Mouse (Mus musculus) embryonic facial prominence, embryonic 14.5 days (tissue): ENCODE data around the gene Gm20532. TPM values are rescaled to one million over a fixed set of nuclear protein-coding genes. Genes with fewer than 3 reads are reported as not detected.

Source experiments
- ATAC-seq: fragments of 200-750 bp; cut with Nextera tagmentation; 2 replicates; pipeline ENCODE4 v1.8.0; 2017; ENCODE audit warnings: low read depth, moderate number of reproducible peaks, moderate TSS enrichment
- DNase-seq: peaks from one replicate; pipeline ENCODE4 v3.0.0-alpha.2; 2015; ENCODE audit warnings: low spot score
- H3K27ac ChIP-seq: fragments of 300-500 bp; sonication (generic); replicated peaks from 2 replicates; pipeline ENCODE4 v1.5.1; 2014; ENCODE audit warnings: low read depth, mild to moderate bottlenecking, low read length, moderate library complexity
- H3K27me3 ChIP-seq: fragments of 300-500 bp; sonication (generic); replicated peaks from 2 replicates; pipeline ENCODE4 v1.6.1; 2014; ENCODE audit warnings: low read length; ENCODE audit not compliant: control insufficient read depth, insufficient read depth
- H3K36me3 ChIP-seq: fragments of 300-500 bp; sonication (generic); 2 replicates; pipeline ENCODE4 v1.6.1; 2014; ENCODE audit warnings: low read length, mixed read lengths; ENCODE audit not compliant: control insufficient read depth, insufficient read depth
- H3K4me1 ChIP-seq: fragments of 300-500 bp; sonication (generic); 2 replicates; pipeline ENCODE4 v1.6.1; 2014; ENCODE audit warnings: antibody characterized with exemption, low read length; ENCODE audit not compliant: control insufficient read depth, insufficient read depth
- H3K4me2 ChIP-seq: fragments of 300-500 bp; sonication (generic); 2 replicates; pipeline ENCODE4 v1.6.1; 2014; ENCODE audit warnings: low read depth, mild to moderate bottlenecking, low read length, moderate library complexity, mixed read lengths
- H3K4me3 ChIP-seq: fragments of 300-500 bp; sonication (generic); 2 replicates; pipeline ENCODE4 v1.5.1; 2014; ENCODE audit warnings: low read depth, mild to moderate bottlenecking, low read length
- H3K9ac ChIP-seq: fragments of 300-500 bp; sonication (generic); 2 replicates; pipeline ENCODE4 v1.6.1; 2014; ENCODE audit warnings: low read depth, mild to moderate bottlenecking, low read length, moderate library complexity, mixed read lengths
- H3K9me3 ChIP-seq: fragments of 300-500 bp; sonication (generic); 2 replicates; pipeline ENCODE4 v1.6.1; 2016; ENCODE audit warnings: low read length; ENCODE audit not compliant: control insufficient read depth
- WGBS: fragments of 180-500 bp; shearing (Covaris S2); extraction: QIAGEN DNeasy Blood & Tissue Kit; methylation state at CpG from one replicate; pipeline ENCODE4 v1.1.7; 2014; 5-methylcytosine and 5-hydroxymethylcytosine counted together
- polyA plus RNA-seq: library from polyadenylated mRNA; unstranded; fragments of >200 nt; fragmentation: Nextera tagmentation; extraction: Ambion mirVana; gene quantifications from 2 replicates; pipeline ENCODE4 v1.2.1, GENCODE M21; 2014

Gm20532 gene
- polyA plus RNA-seq, 1 experiment from 2014 or later, result not detected

- Histone ChIP-seq H3K4me1 (peaks cover 22% of the 10 kb centered on the region), H3K4me3 (no peak overlapping the region), H3K27ac (no peak overlapping the region), H3K27me3 (no peaks in the 10 kb centered on the region), H3K9me3 (no peaks in the 10 kb centered on the region), H3K4me2 (no peak overlapping the region), H3K9ac (no peak overlapping the region), H3K36me3 (no peaks in the 10 kb centered on the region)
- ATAC-seq, result no peak
- 67% methylated on average over 4 of the region's 4 CpGs for WGBS
- no peak for DNase-seq
These were observed 10.6 kb upstream of the Gm20532 start for GRCm38 (mm10) chr2:26575865-26576264.

DNA sequence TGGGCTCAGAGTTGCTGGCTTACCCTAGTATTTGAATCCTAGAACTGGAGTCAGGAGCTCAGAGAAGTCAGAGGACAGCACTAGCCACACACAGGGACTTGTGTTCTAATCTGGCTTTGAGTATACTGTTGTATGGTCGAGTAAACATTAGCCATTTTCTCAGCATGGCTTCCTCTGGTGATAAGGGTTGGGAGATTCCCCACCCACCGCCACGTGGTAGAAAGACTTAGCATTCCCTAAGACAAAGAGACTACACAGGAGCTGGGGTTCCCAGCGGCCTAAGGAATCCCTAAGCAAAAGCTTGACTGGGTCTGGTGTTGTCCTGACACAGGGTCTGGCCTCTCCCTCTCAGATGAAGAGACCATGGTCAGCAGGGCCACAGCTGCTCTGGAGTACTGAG is 10.0 kb upstream of the Gm20532 start:
- H3K9me3 ChIP-seq, result no peaks in the 10 kb centered on the region
- ATAC-seq (no peak), DNase-seq (no peak)
- H3K4me2 ChIP-seq, result no peak overlapping the region
- 53% methylated on average over 4 of the region's 4 CpGs for WGBS
- H3K27ac ChIP-seq, result no peak overlapping the region
- no peak overlapping the region for H3K9ac ChIP-seq
- H3K4me1 ChIP-seq, result peaks cover 22% of the 10 kb centered on the region
- no peaks in the 10 kb centered on the region for H3K36me3 ChIP-seq
- no peak overlapping the region for H3K4me3 ChIP-seq
- H3K27me3 ChIP-seq, result no peaks in the 10 kb centered on the region

GRCm38 (mm10) chr2:26578369-26578768 is 8.1 kb upstream of the Gm20532 start:
- no peaks in the 10 kb centered on the region for H3K36me3 ChIP-seq
- H3K27me3 ChIP-seq, result no peaks in the 10 kb centered on the region
- 0 out of 2 replicates have a peak overlapping the region, but pooled peaks have one; percentile 6 for H3K9ac ChIP-seq
- peak; percentile 63 for DNase-seq
- no peaks in the 10 kb centered on the region for H3K9me3 ChIP-seq
- no peak overlapping the region for H3K4me2 ChIP-seq
- WGBS, result 24% methylated on average over 6 of the region's 6 CpGs
- peaks cover 19% of the 10 kb centered on the region for H3K4me1 ChIP-seq
- peak overlapping the region; percentile 63 for H3K27ac ChIP-seq
- no peak overlapping the region for H3K4me3 ChIP-seq
- ATAC-seq, result no peak

GRCm38 (mm10) chr2:26579714-26580113 is 6.7 kb upstream of the Gm20532 start, which contains the start of gene Egfl7:
Gene Egfl7, plus strand, starts transcription at chr2:26580014.
- H3K27ac ChIP-seq, result peak within 1 kb of the TSS; percentile 58
- no peak within 1 kb of the TSS for H3K9ac ChIP-seq
- no peaks in the 10 kb centered on the region for H3K9me3 ChIP-seq
- ATAC-seq (no peak), DNase-seq (no peak)
- no peaks in the 10 kb centered on the region for H3K27me3 ChIP-seq
- H3K4me1 ChIP-seq, result peaks cover 6% of the 10 kb centered on the region; the same call in 1 of the 2 replicates
- H3K4me2 ChIP-seq, result no peak within 1 kb of the TSS
- WGBS, result 100% methylated on average over 1 of the region's 1 CpGs
- no peak within 1 kb of the TSS for H3K4me3 ChIP-seq
- H3K36me3 ChIP-seq, result no peaks in the 10 kb centered on the region

DNA sequence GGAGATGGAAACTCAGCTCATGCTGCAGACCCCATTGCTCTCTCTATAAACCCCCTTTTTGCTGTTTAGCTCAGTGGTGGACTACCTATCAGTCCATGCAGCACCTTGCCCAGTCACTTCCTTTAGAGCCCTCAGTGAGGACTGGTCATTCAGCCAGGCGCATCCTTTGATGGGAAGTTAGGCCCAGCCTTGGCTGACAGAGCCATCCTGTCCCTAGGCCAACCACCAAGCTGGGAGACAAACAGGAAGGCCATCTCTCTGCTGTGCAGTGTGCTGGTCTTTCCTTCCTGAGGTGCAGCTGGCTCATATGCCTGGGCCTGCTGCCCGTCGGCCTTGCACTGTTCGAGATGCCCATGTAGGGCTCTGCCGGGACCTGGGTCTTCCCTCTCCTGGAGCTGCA is 5.7 kb upstream of the Gm20532 start:
- H3K27ac ChIP-seq, result no peak overlapping the region
- H3K36me3 ChIP-seq, result no peaks in the 10 kb centered on the region
- DNase-seq, result no peak
- WGBS, result 76% methylated on average over 5 of the region's 5 CpGs
- H3K9ac ChIP-seq, result no peak overlapping the region
- no peaks in the 10 kb centered on the region for H3K9me3 ChIP-seq
- no peak overlapping the region for H3K4me2 ChIP-seq
- ATAC-seq, result no peak
- no peaks in the 10 kb centered on the region for H3K27me3 ChIP-seq
- peaks cover 5% of the 10 kb centered on the region; the same call in 1 of the 2 replicates for H3K4me1 ChIP-seq
- no peak overlapping the region for H3K4me3 ChIP-seq

GRCm38 (mm10) chr2:26582203-26582602 is 4.2 kb upstream of the Gm20532 start:
- ATAC-seq (no peak), DNase-seq (no peak)
- no peak overlapping the region for H3K4me3 ChIP-seq
- no peak overlapping the region for H3K27ac ChIP-seq
- H3K27me3 ChIP-seq, result no peaks in the 10 kb centered on the region
- no peak overlapping the region for H3K9ac ChIP-seq
- H3K4me1 ChIP-seq, result peaks cover 5% of the 10 kb centered on the region; the same call in 1 of the 2 replicates
- no peaks in the 10 kb centered on the region for H3K36me3 ChIP-seq
- WGBS, result 61% methylated on average over 2 of the region's 2 CpGs
- H3K4me2 ChIP-seq, result no peak overlapping the region
- H3K9me3 ChIP-seq, result no peaks in the 10 kb centered on the region

DNA sequence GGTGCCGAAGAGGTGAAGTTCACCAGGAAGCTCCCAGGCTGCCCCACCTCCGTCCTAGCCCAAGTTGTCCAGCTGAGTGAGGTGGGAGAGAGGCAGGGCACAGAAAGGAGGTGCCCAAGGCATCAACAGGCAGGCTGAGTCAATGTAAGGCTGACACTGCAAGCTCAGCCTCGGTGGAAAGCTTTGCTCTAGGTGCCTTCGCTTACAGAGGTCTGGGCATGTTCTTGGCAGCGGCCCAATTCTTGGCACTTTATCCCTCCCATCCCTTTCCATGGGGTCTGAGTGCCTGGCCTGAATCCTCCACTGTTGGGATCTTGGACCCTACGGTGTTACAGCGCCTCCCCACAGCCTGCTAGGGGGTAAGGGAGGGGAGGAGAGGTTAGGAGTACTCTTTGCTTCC is 3.7 kb upstream of the Gm20532 start:
- Histone ChIP-seq H3K27me3 (no peaks in the 10 kb centered on the region), H3K9ac (no peak overlapping the region), H3K4me2 (no peak overlapping the region), H3K9me3 (no peaks in the 10 kb centered on the region), H3K36me3 (no peaks in the 10 kb centered on the region), H3K4me3 (no peak overlapping the region), H3K27ac (no peak overlapping the region; the same call in 1 of the 2 replicates), H3K4me1 (peaks cover 5% of the 10 kb centered on the region; the same call in 1 of the 2 replicates)
- DNase-seq (no peak), ATAC-seq (no peak)
- WGBS, result 81% methylated on average over 4 of the region's 7 CpGs

- no peak overlapping the region for H3K4me2 ChIP-seq
- peak overlapping the region; percentile 48 for H3K9ac ChIP-seq
- DNase-seq, result no peak
These were observed 2.8 kb upstream of the Gm20532 start for GRCm38 (mm10) chr2:26583640-26584039.

GRCm38 (mm10) chr2:26585713-26586112 is 726 bp upstream of the Gm20532 start:
- H3K36me3 ChIP-seq, result no peaks in the 10 kb centered on the region
- peak overlapping the region; percentile 76 for H3K9ac ChIP-seq
- 61% methylated on average over 5 of the region's 6 CpGs for WGBS

More at GRCm38 (mm10) chr2:26583640-26584039, 2.8 kb upstream of the Gm20532 start:
- Histone ChIP-seq H3K27ac (peak overlapping the region; percentile 68; the same call in 1 of the 2 replicates), H3K36me3 (no peaks in the 10 kb centered on the region), H3K4me1 (peaks cover under 1% of the 10 kb centered on the region; the same call in 1 of the 2 replicates), H3K4me3 (peak overlapping the region; percentile 65), H3K9me3 (no peaks in the 10 kb centered on the region), H3K27me3 (no peaks in the 10 kb centered on the region)
- 62% methylated on average over 11 of the region's 11 CpGs for WGBS
- no peak for ATAC-seq

More at GRCm38 (mm10) chr2:26585713-26586112, 726 bp upstream of the Gm20532 start:
- peak overlapping the region; percentile 61 for H3K27ac ChIP-seq
- peak overlapping the region; percentile 65 for H3K4me3 ChIP-seq
- H3K9me3 ChIP-seq, result no peaks in the 10 kb centered on the region
- no peaks in the 10 kb centered on the region for H3K4me1 ChIP-seq
- H3K27me3 ChIP-seq, result no peaks in the 10 kb centered on the region
- DNase-seq (no peak), ATAC-seq (no peak)
- no peak overlapping the region for H3K4me2 ChIP-seq
